ENCODE assay signal across 9 mouse cellular contexts in genomic region chr13:111954520-111954884, GRCm38 (mm10).
A peak's percentile ranks its signal among the peaks of the same experiment; 100 is the strongest.
DNase-seq lines count a peak whose midpoint lies in the region; ATAC-seq and TF ChIP-seq lines count a peak whose summit lies in the region.
"Had no signal": no experiment of that assay in that cellular context is flagged by ENCODE, and none has a peak within 500 bp of the region (broad histone marks: within the 10 kb centered on the region; RNA-seq: fewer than 3 reads in every experiment).

No protein-coding gene starts in this region.

- H3K4me2 ChIP-seq in heart, embryonic 15.5 days, result no peak overlapping the region
- H3K4me2 ChIP-seq in midbrain, postnatal 0 days (ENCODE audit: low read depth, low read length, poor library complexity, severe bottlenecking), result no peak overlapping the region
- H3K4me2 ChIP-seq: midbrain, embryonic 15.5 days had no signal

- peak overlapping the region; percentile 47; the same call in 1 of the 2 replicates for H3K27ac ChIP-seq in heart, embryonic 15.5 days
- H3K27ac ChIP-seq in limb, embryonic 10.5 days, result peak overlapping the region; percentile 73
- H3K27ac ChIP-seq in midbrain, postnatal 0 days (ENCODE audit: low read depth, low read length), result no peak overlapping the region
- H3K27ac ChIP-seq: midbrain, embryonic 15.5 days had no signal

- no peak overlapping the region for H3ac ChIP-seq in C2C12 (ENCODE audit: control insufficient read depth, insufficient read length, low read depth)

- H3K36me3 ChIP-seq in C2C12 (ENCODE audit: control insufficient read depth, insufficient read depth), result no peaks in the 10 kb centered on the region
- H3K36me3 ChIP-seq in heart, embryonic 15.5 days, result no peaks in the 10 kb centered on the region
- no peaks in the 10 kb centered on the region for H3K36me3 ChIP-seq in limb, embryonic 10.5 days
- H3K36me3 ChIP-seq in midbrain, postnatal 0 days (ENCODE audit: insufficient read depth, low read length), result no peaks in the 10 kb centered on the region
- H3K36me3 ChIP-seq: midbrain, embryonic 15.5 days had no signal

- H3K79me2 ChIP-seq in C2C12 (ENCODE audit: control insufficient read depth, insufficient read depth), result no peaks in the 10 kb centered on the region

- no peak overlapping the region for H3K9ac ChIP-seq in heart, embryonic 15.5 days
- H3K9ac ChIP-seq in midbrain, postnatal 0 days (replicated peaks; ENCODE audit: low read length, poor library complexity, severe bottlenecking), result no peak overlapping the region
- H3K9ac ChIP-seq: midbrain, embryonic 15.5 days had no signal

- H3K4me3 ChIP-seq in C2C12 (ENCODE audit: insufficient read depth, poor library complexity, severe bottlenecking), result no peak overlapping the region
- no peak overlapping the region for H3K4me3 ChIP-seq in heart, embryonic 15.5 days
- no peak overlapping the region for H3K4me3 ChIP-seq in limb, embryonic 10.5 days
- no peak overlapping the region for H3K4me3 ChIP-seq in midbrain, postnatal 0 days (ENCODE audit: low read depth, low read length)
- H3K4me3 ChIP-seq: midbrain, embryonic 15.5 days had no signal

- no peaks in the 10 kb centered on the region for H3K27me3 ChIP-seq in C2C12 (ENCODE audit: control insufficient read depth, insufficient read depth, insufficient read length)
- no peaks in the 10 kb centered on the region for H3K27me3 ChIP-seq in heart, embryonic 15.5 days
- H3K27me3 ChIP-seq in limb, embryonic 10.5 days (ENCODE audit: low read depth, poor library complexity, severe bottlenecking), result no peaks in the 10 kb centered on the region
- no peaks in the 10 kb centered on the region for H3K27me3 ChIP-seq in midbrain, postnatal 0 days (ENCODE audit: insufficient read depth, low read length)
- H3K27me3 ChIP-seq: midbrain, embryonic 15.5 days had no signal

- H3K79me3 ChIP-seq in C2C12 (ENCODE audit: low read depth), result no peaks in the 10 kb centered on the region

- no peak for TF ChIP-seq CTCF in C2C12 (IDR thresholded peaks at IDR 0.05; ENCODE audit: control insufficient read depth, insufficient read depth, insufficient read length)
- no peak for TF ChIP-seq CTCF in midbrain, postnatal 0 days (IDR thresholded peaks at IDR 0.05)

- peaks cover 7% of the 10 kb centered on the region for H3K4me1 ChIP-seq in heart, embryonic 15.5 days (replicated peaks)
- H3K4me1 ChIP-seq in limb, embryonic 10.5 days, result peaks cover 36% of the 10 kb centered on the region
- H3K4me1 ChIP-seq in midbrain, postnatal 0 days (ENCODE audit: insufficient read depth, low read length), result no peaks in the 10 kb centered on the region
- H3K4me1 ChIP-seq: midbrain, embryonic 15.5 days had no signal

- DNase-seq in ZHBTc4 (ENCODE audit: low read depth, low spot score), result peak; percentile 43
- no peak for DNase-seq in limb, embryonic 10.5 days (ENCODE audit: low spot score)
- DNase-seq in midbrain, postnatal 0 days (ENCODE audit: low spot score), result no peak
- DNase-seq in spleen, postnatal 4 days (ENCODE audit: low spot score in 2 of 2), result no peak
- no peak for DNase-seq in layer of hippocampus, postnatal 10 days (ENCODE audit: low spot score in 2 of 2)
- DNase-seq: thymus, postnatal 4 days had no signal

- peak; percentile 75; the same call in 1 of the 2 replicates for ATAC-seq in heart, embryonic 15.5 days (replicated peaks; ENCODE audit: insufficient number of reproducible peaks, insufficient read depth, low FRiP score, low read depth)
- ATAC-seq in midbrain, postnatal 0 days (ENCODE audit: low FRiP score), result no peak
- ATAC-seq: midbrain, embryonic 15.5 days had no signal

- no peaks in the 10 kb centered on the region for H3K9me3 ChIP-seq in heart, embryonic 15.5 days (replicated peaks)
- no peaks in the 10 kb centered on the region for H3K9me3 ChIP-seq in limb, embryonic 10.5 days (replicated peaks)
- no peaks in the 10 kb centered on the region for H3K9me3 ChIP-seq in midbrain, postnatal 0 days (ENCODE audit: low read length)
- H3K9me3 ChIP-seq: midbrain, embryonic 15.5 days had no signal

- 14% methylated on average over 6 of the region's 6 CpGs for WGBS in heart, embryonic 15.5 days
- 14% methylated on average over 6 of the region's 6 CpGs for WGBS in limb, embryonic 10.5 days
- 26% methylated on average over 6 of the region's 6 CpGs for WGBS in midbrain, postnatal 0 days

TF ChIP-seq in C2C12, 6 proteins besides CTCF, POLR2A, EP300 and RAD21:
- TF ChIP-seq MYOG (IDR thresholded peaks at IDR 0.05; ENCODE audit: control insufficient read depth, extremely low read depth, insufficient read length) (no peak), MAX (IDR thresholded peaks at IDR 0.05) (peak; percentile 36), USF1 (IDR thresholded peaks at IDR 0.05; ENCODE audit: low read depth) (peak; percentile 72), FOSL1 (IDR thresholded peaks at IDR 0.05; ENCODE audit: insufficient read depth, low read length, poor library complexity, severe bottlenecking) (no peak), CEBPB (IDR thresholded peaks at IDR 0.05; ENCODE audit: low read depth) (no peak), MYOD1 (IDR thresholded peaks at IDR 0.05; ENCODE audit: control insufficient read depth, insufficient read length, low read depth) (no peak)
